Mouse (Mus musculus): ENCODE measurements around the gene Foxred2. TPM values are rescaled to one million over a fixed set of nuclear protein-coding genes. Genes with fewer than 3 reads are reported as not detected.

The Foxred2 gene
- total and polyA plus RNA-seq, 3 experiments = 9.9 to 12.2 TPM; not detected in 1

- no peak overlapping the region for H3K27ac ChIP-seq (ENCODE audit: control insufficient read depth, low read depth, low read length)
- H3K9ac ChIP-seq (ENCODE audit: control insufficient read depth, low read depth, low read length, poor library complexity, severe bottlenecking) = no peak overlapping the region
- DNase-seq (ENCODE audit: low read depth, low spot score) = peak; percentile 50
- no peaks in the 10 kb centered on the region for H3K9me3 ChIP-seq (replicated peaks; ENCODE audit: insufficient read depth, low read length)
- H3K4me1 ChIP-seq (ENCODE audit: control insufficient read depth in 1 of 2, insufficient read depth in 2 of 2, low read length in 2 of 2) = no peaks in the 10 kb centered on the region
- no peak overlapping the region for H3K4me3 ChIP-seq (ENCODE audit: control insufficient read depth in 1 of 2, insufficient read depth in 1 of 2, low read depth in 2 of 2, low read length in 2 of 2)
- H3K27me3 ChIP-seq (ENCODE audit: control insufficient read depth in 1 of 2, insufficient read depth in 2 of 2, low read length in 2 of 2) = no peaks in the 10 kb centered on the region
- no peaks in the 10 kb centered on the region; the same call in 1 of the 2 replicates for H3K79me2 ChIP-seq (ENCODE audit: control insufficient read depth, insufficient read depth, low read length, poor library complexity)
- TF ChIP-seq NRF1 (IDR thresholded peaks at IDR 0.05; ENCODE audit: insufficient read depth, low read depth, low read length, poor library complexity, severe bottlenecking) (no peak), RAD21 (IDR thresholded peaks at IDR 0.05; ENCODE audit: low read depth, low read length) (peak; percentile 19), JUND (IDR thresholded peaks at IDR 0.05; ENCODE audit: low read depth, low read length) (no peak), GATA1 (IDR thresholded peaks at IDR 0.05; ENCODE audit: low read depth, low read length) (no peak), ZC3H11A (IDR thresholded peaks at IDR 0.05; ENCODE audit: low read depth, low read length) (no peak), ZNF384 (IDR thresholded peaks at IDR 0.05; ENCODE audit: low read depth, low read length) (no peak), SMC3 (IDR thresholded peaks at IDR 0.05; ENCODE audit: low read depth, low read length) (peak; percentile 33; the same call in 1 of the 2 replicates), CHD1 (IDR thresholded peaks at IDR 0.05; ENCODE audit: low read depth, low read length) (no peak), MAX (IDR thresholded peaks at IDR 0.05; ENCODE audit: low read length) (no peak), CTCF (IDR thresholded peaks at IDR 0.05 in 2 of 3, conservative IDR thresholded peaks at IDR 0.05 in 1 of 3; ENCODE audit: control insufficient read depth in 1 of 3, insufficient read depth in 1 of 3, low read depth in 2 of 3, low read length in 3 of 3, poor library complexity in 1 of 3, severe bottlenecking in 1 of 3) (peak; percentile 52 to 65 (median 57)), RCOR1 (IDR thresholded peaks at IDR 0.05; ENCODE audit: low read depth, low read length) (no peak)
- H3K36me3 ChIP-seq (ENCODE audit: control insufficient read depth in 1 of 2, insufficient read depth in 2 of 2, low read length in 2 of 2) = peaks cover 2 to 16% of the 10 kb centered on the region in 2 experiments; a peak in 2 of 4 replicates
Observed at GRCm38 (mm10) chr15:77920511-77921462, 35.7 kb downstream of the Foxred2 start.

GRCm38 (mm10) chr15:77919441-77919840, 37.1 kb downstream of the Foxred2 start:
- no peak for DNase-seq (ENCODE audit: low read depth, low spot score)
- no peak overlapping the region for H3K27ac ChIP-seq (ENCODE audit: control insufficient read depth, low read depth, low read length)
- H3K36me3 ChIP-seq (ENCODE audit: control insufficient read depth in 1 of 2, insufficient read depth in 2 of 2, low read length in 2 of 2) = peaks cover 0 to 14% of the 10 kb centered on the region in 2 experiments; a peak in 2 of 4 replicates
- no peak overlapping the region for H3K4me3 ChIP-seq (ENCODE audit: control insufficient read depth in 1 of 2, insufficient read depth in 1 of 2, low read depth in 2 of 2, low read length in 2 of 2)
- no peaks in the 10 kb centered on the region for H3K9me3 ChIP-seq (replicated peaks; ENCODE audit: insufficient read depth, low read length)
- H3K79me2 ChIP-seq (ENCODE audit: control insufficient read depth, insufficient read depth, low read length, poor library complexity) = no peaks in the 10 kb centered on the region
- no peaks in the 10 kb centered on the region for H3K4me1 ChIP-seq (ENCODE audit: control insufficient read depth in 1 of 2, insufficient read depth in 2 of 2, low read length in 2 of 2)
- H3K27me3 ChIP-seq (ENCODE audit: control insufficient read depth in 1 of 2, insufficient read depth in 2 of 2, low read length in 2 of 2) = no peaks in the 10 kb centered on the region
- TF ChIP-seq POLR2AphosphoS2 (IDR thresholded peaks at IDR 0.05; ENCODE audit: low read length) (no peak), USF2 (IDR thresholded peaks at IDR 0.05; ENCODE audit: borderline replicate concordance in 1 of 2, insufficient read depth in 1 of 2, low read depth in 1 of 2, low read length in 2 of 2) (no peak), GATA1 (IDR thresholded peaks at IDR 0.05; ENCODE audit: low read depth, low read length) (no peak), CTCF (IDR thresholded peaks at IDR 0.05 in 2 of 3, conservative IDR thresholded peaks at IDR 0.05 in 1 of 3; ENCODE audit: control insufficient read depth in 1 of 3, insufficient read depth in 1 of 3, low read depth in 2 of 3, low read length in 3 of 3, poor library complexity in 1 of 3, severe bottlenecking in 1 of 3) (no peak), UBTF (IDR thresholded peaks at IDR 0.05; ENCODE audit: borderline replicate concordance, insufficient read depth, low read depth, low read length) (no peak), EP300 (IDR thresholded peaks at IDR 0.05; ENCODE audit: low read depth in 1 of 2, low read length in 2 of 2) (no peak), MEF2A (IDR thresholded peaks at IDR 0.05; ENCODE audit: extremely low read depth, insufficient replicate concordance, low read depth, low read length, poor library complexity, severe bottlenecking) (no peak), E2F4 (IDR thresholded peaks at IDR 0.05; ENCODE audit: borderline replicate concordance, low read depth, low read length) (no peak), MAFK (IDR thresholded peaks at IDR 0.05; ENCODE audit: borderline replicate concordance, low read depth, low read length) (no peak), SIN3A (IDR thresholded peaks at IDR 0.05; ENCODE audit: low read length) (no peak), POLR2AphosphoS5 (IDR thresholded peaks at IDR 0.05; ENCODE audit: borderline replicate concordance, low read depth, low read length) (no peak), JUND (IDR thresholded peaks at IDR 0.05; ENCODE audit: low read depth, low read length) (no peak), CHD1 (IDR thresholded peaks at IDR 0.05; ENCODE audit: low read depth, low read length) (no peak), ELF1 (IDR thresholded peaks at IDR 0.05; ENCODE audit: low read depth, low read length) (no peak), ZNF384 (IDR thresholded peaks at IDR 0.05; ENCODE audit: low read depth, low read length) (no peak), CHD2 (IDR thresholded peaks at IDR 0.05; ENCODE audit: low read length) (no peak), KAT2A (conservative IDR thresholded peaks at IDR 0.05; ENCODE audit: low read depth, low read length) (no peak), NELFE (IDR thresholded peaks at IDR 0.05; ENCODE audit: low read depth, low read length) (no peak), TAL1 (IDR thresholded peaks at IDR 0.05; ENCODE audit: low read length) (no peak), RCOR1 (IDR thresholded peaks at IDR 0.05; ENCODE audit: low read depth, low read length) (no peak)
- H3K9ac ChIP-seq (ENCODE audit: control insufficient read depth, low read depth, low read length, poor library complexity, severe bottlenecking) = no peak overlapping the region
